10 mouse cellular contexts compared by ENCODE assay signal in the genomic region with DNA sequence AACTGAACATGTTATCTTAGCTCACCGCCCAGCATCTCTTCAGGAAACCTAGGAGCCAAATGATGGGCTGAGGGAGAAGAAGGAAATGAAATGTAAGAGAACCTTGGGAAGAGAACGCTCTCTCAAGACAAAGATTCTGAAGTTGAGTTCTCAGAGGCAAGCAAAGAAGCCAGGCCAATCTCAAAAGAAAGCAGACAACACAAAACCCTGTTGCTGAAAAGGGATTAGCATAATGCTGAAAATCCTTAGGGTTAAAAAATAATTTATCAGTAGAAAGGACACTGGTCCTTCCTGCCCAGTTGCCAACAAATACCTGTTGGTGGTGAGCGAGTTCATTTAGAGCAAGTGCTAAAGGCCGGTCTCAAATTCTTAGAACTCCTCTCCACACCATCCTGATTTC. TPM values are rescaled to one million over a fixed set of nuclear protein-coding genes. Genes with fewer than 3 reads are reported as not detected.
DNase-seq lines count a peak whose midpoint lies in the region; ATAC-seq and TF ChIP-seq lines count a peak whose summit lies in the region.
"Had no signal": no experiment of that assay in that cellular context is flagged by ENCODE, and none has a peak within 500 bp of the region (broad histone marks: within the 10 kb centered on the region; RNA-seq: fewer than 3 reads in every experiment).

No protein-coding gene starts in this region.

- peak overlapping the region; percentile 84 for H3K9ac ChIP-seq in kidney, postnatal 0 days (ENCODE audit: low read depth, low read length)
- H3K9ac ChIP-seq in forebrain, embryonic 11.5 days (ENCODE audit: low read length), result peak overlapping the region; percentile 86
- H3K9ac ChIP-seq in neural tube, embryonic 12.5 days, result peak overlapping the region; percentile 82; the same call in 1 of the 2 replicates

- no peak for ATAC-seq in kidney, postnatal 0 days (replicated peaks; ENCODE audit: low FRiP score, low read depth)
- ATAC-seq in forebrain, embryonic 11.5 days (replicated peaks; ENCODE audit: low FRiP score), result no peak
- no peak for ATAC-seq in neural tube, embryonic 12.5 days (ENCODE audit: low FRiP score, low read depth)
- no peak for ATAC-seq in activated CD4-positive, CD25-positive, alpha-beta regulatory T cell, adult 4 months

- H3K27me3 ChIP-seq in kidney, postnatal 0 days (ENCODE audit: insufficient read depth, low read length), result no peaks in the 10 kb centered on the region
- H3K27me3 ChIP-seq in forebrain, embryonic 11.5 days (ENCODE audit: control insufficient read depth, insufficient read depth, low read length), result no peaks in the 10 kb centered on the region
- no peaks in the 10 kb centered on the region for H3K27me3 ChIP-seq in limb, embryonic 10.5 days (ENCODE audit: low read depth, poor library complexity, severe bottlenecking)
- H3K27me3 ChIP-seq in neural tube, embryonic 12.5 days (replicated peaks), result no peaks in the 10 kb centered on the region

- peaks cover 51% of the 10 kb centered on the region for H3K4me1 ChIP-seq in kidney, postnatal 0 days (replicated peaks; ENCODE audit: insufficient read depth, low read length)
- peaks cover 41% of the 10 kb centered on the region for H3K4me1 ChIP-seq in forebrain, embryonic 11.5 days (replicated peaks; ENCODE audit: control insufficient read depth, insufficient read depth, low read length)
- peaks cover 69% of the 10 kb centered on the region for H3K4me1 ChIP-seq in limb, embryonic 10.5 days
- peaks cover 62% of the 10 kb centered on the region for H3K4me1 ChIP-seq in neural tube, embryonic 12.5 days

- 52% methylated on average over 4 of the region's 4 CpGs for WGBS in kidney, postnatal 0 days
- 20% methylated on average over 4 of the region's 4 CpGs for WGBS in forebrain, embryonic 11.5 days
- 42% methylated on average over 4 of the region's 4 CpGs for WGBS in limb, embryonic 10.5 days
- 52% methylated on average over 4 of the region's 4 CpGs for WGBS in neural tube, embryonic 12.5 days

- no peaks in the 10 kb centered on the region for H3K36me3 ChIP-seq in kidney, postnatal 0 days (ENCODE audit: insufficient read depth, low read length)
- peaks cover 2% of the 10 kb centered on the region for H3K36me3 ChIP-seq in forebrain, embryonic 11.5 days (ENCODE audit: control insufficient read depth, insufficient read depth, low read length)
- peaks cover 69% of the 10 kb centered on the region for H3K36me3 ChIP-seq in limb, embryonic 10.5 days
- peaks cover 15% of the 10 kb centered on the region for H3K36me3 ChIP-seq in neural tube, embryonic 12.5 days

- no peak for TF ChIP-seq CTCF in kidney, postnatal 0 days (IDR thresholded peaks at IDR 0.05; ENCODE audit: low read depth)

- DNase-seq in kidney, postnatal 0 days (ENCODE audit: low spot score), result no peak
- DNase-seq in kidney, postnatal 10 days, result no peak
- DNase-seq in forebrain, embryonic 11.5 days (ENCODE audit: low spot score), result no peak
- no peak for DNase-seq in limb, embryonic 10.5 days (ENCODE audit: low spot score)
- DNase-seq in adrenal gland, postnatal 10 days, result no peak
- DNase-seq in ovary, postnatal 36 days (ENCODE audit: low spot score), result no peak
- DNase-seq: kidney, adult 18-20 months had no signal

- H3K4me2 ChIP-seq in kidney, postnatal 0 days (ENCODE audit: low read length), result peak overlapping the region; percentile 90
- peak overlapping the region; percentile 90 for H3K4me2 ChIP-seq in forebrain, embryonic 11.5 days (ENCODE audit: low read depth, low read length, severe bottlenecking)
- peak overlapping the region; percentile 91 for H3K4me2 ChIP-seq in neural tube, embryonic 12.5 days (replicated peaks)

- peak overlapping the region; percentile 98 for H3K27ac ChIP-seq in kidney, postnatal 0 days
- H3K27ac ChIP-seq in forebrain, embryonic 11.5 days (ENCODE audit: low read depth, low read length), result peak overlapping the region; percentile 100
- H3K27ac ChIP-seq in limb, embryonic 10.5 days, result peak overlapping the region; percentile 98
- H3K27ac ChIP-seq in neural tube, embryonic 12.5 days, result no peak overlapping the region

- H3K4me3 ChIP-seq in kidney, postnatal 0 days (replicated peaks; ENCODE audit: low read depth, low read length), result peak overlapping the region; percentile 49; the same call in 1 of the 2 replicates
- H3K4me3 ChIP-seq in forebrain, embryonic 11.5 days (ENCODE audit: low read depth, low read length), result peak overlapping the region; percentile 41
- H3K4me3 ChIP-seq in limb, embryonic 10.5 days, result peak overlapping the region; percentile 61
- H3K4me3 ChIP-seq in neural tube, embryonic 12.5 days, result peak overlapping the region; percentile 49

- no peaks in the 10 kb centered on the region for H3K9me3 ChIP-seq in kidney, postnatal 0 days (replicated peaks; ENCODE audit: low read length)
- H3K9me3 ChIP-seq in forebrain, embryonic 11.5 days (ENCODE audit: control insufficient read depth, low read length), result peaks cover 2% of the 10 kb centered on the region; the same call in 1 of the 2 replicates
- H3K9me3 ChIP-seq in limb, embryonic 10.5 days (replicated peaks), result no peaks in the 10 kb centered on the region
- 0 out of 2 replicates have a peak, but pooled peaks cover 10% of the 10 kb centered on the region for H3K9me3 ChIP-seq in neural tube, embryonic 12.5 days

RNA-seq across cellular contexts. Expression of a gene that starts 15.3 kb away (rescaled TPM):
- 14.9 and 20.5 TPM in 2 replicates for polyA plus RNA-seq in kidney, postnatal 0 days (2015; fragmentation: Nextera tagmentation; extraction: Ambion mirVana)
- polyA plus RNA-seq in forebrain, embryonic 11.5 days (2014; fragmentation: Nextera tagmentation; extraction: Ambion mirVana), result 109 and 114 TPM in 2 replicates
- 165 and 181 TPM in 2 replicates for polyA plus RNA-seq in limb, embryonic 10.5 days (2016; fragmentation: Nextera tagmentation; extraction: Ambion mirVana)
- 57.1 and 73.7 TPM in 2 replicates for polyA plus RNA-seq in neural tube, embryonic 12.5 days (2016; fragmentation: Nextera tagmentation; extraction: Ambion mirVana)
- total RNA-seq in adrenal gland, postnatal 10 days (2021), result 1 to 10 TPM; 4.3 to 6.4 TPM
- polyA plus RNA-seq in activated CD4-positive, CD25-positive, alpha-beta regulatory T cell, adult 4 months (2017; shearing (Covaris generic)), result under 1 TPM in 1 of 2 experiments, not detected in 1; 0.24 TPM
- polyA plus RNA-seq: small intestine, adult 2 months had no signal

RNA-seq across cellular contexts. Expression of a gene that starts 33.9 kb away (rescaled TPM):
- polyA plus RNA-seq in kidney, postnatal 0 days (2015; fragmentation: Nextera tagmentation; extraction: Ambion mirVana), result not detected in 2 replicates
- not detected in 2 replicates for polyA plus RNA-seq in forebrain, embryonic 11.5 days (2014; fragmentation: Nextera tagmentation; extraction: Ambion mirVana)
- polyA plus RNA-seq in limb, embryonic 10.5 days (2016; fragmentation: Nextera tagmentation; extraction: Ambion mirVana), result not detected in 2 replicates
- not detected in 2 replicates for polyA plus RNA-seq in neural tube, embryonic 12.5 days (2016; fragmentation: Nextera tagmentation; extraction: Ambion mirVana)
- not detected for total RNA-seq in adrenal gland, postnatal 10 days (2021)
- not detected for polyA plus RNA-seq in activated CD4-positive, CD25-positive, alpha-beta regulatory T cell, adult 4 months (2017; shearing (Covaris generic))

RNA-seq across cellular contexts. Expression of a gene that starts 44.3 kb away (rescaled TPM):
- polyA plus RNA-seq in kidney, postnatal 0 days (2015; fragmentation: Nextera tagmentation; extraction: Ambion mirVana), result 85.8 and 90.6 TPM in 2 replicates
- polyA plus RNA-seq in forebrain, embryonic 11.5 days (2014; fragmentation: Nextera tagmentation; extraction: Ambion mirVana), result 39.4 and 41.4 TPM in 2 replicates
- 108 TPM in 2 replicates for polyA plus RNA-seq in limb, embryonic 10.5 days (2016; fragmentation: Nextera tagmentation; extraction: Ambion mirVana)
- polyA plus RNA-seq in neural tube, embryonic 12.5 days (2016; fragmentation: Nextera tagmentation; extraction: Ambion mirVana), result 130 and 134 TPM in 2 replicates
- total RNA-seq in adrenal gland, postnatal 10 days (2021), result 10 to 100 TPM; 68.5 to 72.3 TPM
- 10 to 100 TPM; 39.3 to 54.1 TPM for polyA plus RNA-seq in activated CD4-positive, CD25-positive, alpha-beta regulatory T cell, adult 4 months (2017; shearing (Covaris generic))

Comparison
In these comparisons a context has a peak if more than half of its experiments do, and no peak if none do; other contexts are left out.
1. RNA of a gene that starts 15.3 kb away (polyA plus RNA-seq): 165 to 181 TPM in limb, embryonic 10.5 days, 109 to 114 TPM in forebrain, embryonic 11.5 days, 57.1 to 73.7 TPM in neural tube, embryonic 12.5 days and 14.9 to 20.5 TPM in kidney, postnatal 0 days; 0.24 TPM in activated CD4-positive, CD25-positive, alpha-beta regulatory T cell, adult 4 months; every median in the first group is over 10 times any median in the second.
2. Peak in every context shown above with its lines, with median percentiles within 50 percentile points of each other: H3K4me2 ChIP-seq, H3K4me3 ChIP-seq and H3K9ac ChIP-seq.